Mouse (Mus musculus) bone marrow, adult 2 months (tissue): ENCODE measurements around the gene Hid1. TPM values are rescaled to one million over a fixed set of nuclear protein-coding genes. Genes with fewer than 3 reads are reported as not detected.

Experiments
- H3K27ac ChIP-seq: fragments of 200-500 bp; 2 replicates; pipeline ENCODE4 v1.5.1; 2012; ENCODE audit warnings: low read depth, mild to moderate bottlenecking, control low read depth, inconsistent platforms, low read length; ENCODE audit not compliant: control insufficient read depth, poor library complexity, insufficient read depth
- H3K4me1 ChIP-seq: fragments of 200-500 bp; 2 replicates; pipeline ENCODE4 v1.6.1; 2011; ENCODE audit warnings: low read length; ENCODE audit not compliant: control insufficient read depth, insufficient read depth
- H3K4me3 ChIP-seq: fragments of 200-500 bp; replicated peaks from 2 replicates; pipeline ENCODE3; 2011; ENCODE audit warnings: mild to moderate bottlenecking, low read depth, low read length, control low read depth; ENCODE audit not compliant: control insufficient read depth
- CTCF ChIP-seq: fragments of 200-500 bp; IDR thresholded peaks from 2 replicates; pipeline ENCODE4 v1.5.1; 2011; ENCODE audit warnings: low read length, control low read depth; ENCODE audit not compliant: control insufficient read depth, insufficient read depth
- WGBS: fragments of 180-500 bp; shearing (Covaris S2); methylation state at CpG from one replicate; pipeline ENCODE4 v1.1.7; 2018; 5-methylcytosine and 5-hydroxymethylcytosine counted together
- polyA plus RNA-seq: library from polyadenylated mRNA; stranded (reverse); fragments of >200 nt; gene quantifications from 2 replicates; pipeline ENCODE4 v1.2.4, GENCODE M21; 2011; ENCODE audit warnings: low replicate concordance; ENCODE audit not compliant: missing spikeins, insufficient read depth, insufficient read length

Gene Hid1
- polyA plus RNA-seq, 1 experiment = 3.4 TPM

GRCm38 (mm10) chr11:115298160-115298559, 69.4 kb downstream of the Hid1 start:
- no peak overlapping the region for H3K27ac ChIP-seq
- no peak overlapping the region for H3K4me3 ChIP-seq
- H3K4me1 ChIP-seq = peaks cover 1% of the 10 kb centered on the region
- TF ChIP-seq CTCF = no peak
- 50% methylated on average over 8 of the region's 8 CpGs for WGBS

Other genes with a start within 250 kb of the Hid1 start
- gene Cd300lf, start 233.8 kb downstream of the Hid1 start, polyA plus RNA-seq = 39.9 and 79.7 TPM in 2 replicates
- gene Slc9a3r1, start 204.4 kb downstream of the Hid1 start, polyA plus RNA-seq = 21.9 and 51.0 TPM in 2 replicates
- 3.1 and 5.8 TPM in 2 replicates for gene Tmem104, start 180.3 kb downstream of the Hid1 start, polyA plus RNA-seq
- gene Nat9, start 179.9 kb downstream of the Hid1 start, polyA plus RNA-seq = 19.4 and 24.2 TPM in 2 replicates
- not detected in 2 replicates for gene Grin2c, start 100.5 kb downstream of the Hid1 start, polyA plus RNA-seq
- 9.9 and 21.2 TPM in 2 replicates for gene Fdxr, start 90.7 kb downstream of the Hid1 start, polyA plus RNA-seq
- gene Fads6, start 70.1 kb downstream of the Hid1 start, polyA plus RNA-seq = 0.77 and 1.4 TPM in 2 replicates
- gene Otop2, start 60.6 kb downstream of the Hid1 start, polyA plus RNA-seq = not detected in 2 replicates
- 0.29 TPM in 1 of 2 replicates, not detected in the other for gene Ush1g, start 45.7 kb downstream of the Hid1 start, polyA plus RNA-seq
- gene Otop3, start 33.0 kb downstream of the Hid1 start, polyA plus RNA-seq = not detected in 2 replicates
- 1.4 and 3.1 TPM in 2 replicates for gene Cdr2l, start 14.2 kb upstream of the Hid1 start, polyA plus RNA-seq
- gene Mrpl58, start 36.0 kb upstream of the Hid1 start, polyA plus RNA-seq = 31.1 and 51.9 TPM in 2 replicates
- 316 and 521 TPM in 2 replicates for gene Atp5h, start 52.2 kb upstream of the Hid1 start, polyA plus RNA-seq
- 14.0 and 32.4 TPM in 2 replicates for gene Kctd2, start 52.4 kb upstream of the Hid1 start, polyA plus RNA-seq
- gene Trim80, start 72.8 kb upstream of the Hid1 start, polyA plus RNA-seq = not detected in 2 replicates
- gene Slc16a5, start 94.7 kb upstream of the Hid1 start, polyA plus RNA-seq = 1.8 TPM in 1 of 2 replicates, not detected in the other
- 4.4 and 18.7 TPM in 2 replicates for gene Armc7, start 107.9 kb upstream of the Hid1 start, polyA plus RNA-seq
- gene Nt5c, start 124.1 kb upstream of the Hid1 start, polyA plus RNA-seq = 47.5 and 56.4 TPM in 2 replicates
- 106 and 149 TPM in 2 replicates for gene Jpt1, start 146.6 kb upstream of the Hid1 start, polyA plus RNA-seq
- gene Sumo2, start 168.5 kb upstream of the Hid1 start, polyA plus RNA-seq = 188 and 202 TPM in 2 replicates
- gene Nup85, start 196.7 kb upstream of the Hid1 start, polyA plus RNA-seq = 111 and 163 TPM in 2 replicates
- gene Mrps7, start 236.2 kb upstream of the Hid1 start, polyA plus RNA-seq = 19.3 and 26.7 TPM in 2 replicates
- gene Gga3, start 236.3 kb upstream of the Hid1 start, polyA plus RNA-seq = 41.5 and 69.6 TPM in 2 replicates
- gene Mif4gd, start 245.2 kb upstream of the Hid1 start, polyA plus RNA-seq = 65.8 and 86.0 TPM in 2 replicates